Mouse (Mus musculus) v-Abl transformed pro-B cells (cell line): ENCODE measurements around the gene Atp2b2.

Experiments
- in situ Hi-C, 2 experiments: fragments of 400-800 bp; cut with MboI; formaldehyde crosslinking; loops; one replicate each; pipeline ENCODE4 v1.15.1; 2025; ENCODE audit not compliant: unreplicated experiment in 2 of 2

Gene Atp2b2

GRCm38 (mm10) chr6:113861938-113862337, 180.5 kb downstream of the Atp2b2 start:
- in situ Hi-C loops: no loop called here

GRCm38 (mm10) chr6:113861375-113861770, 181.0 kb downstream of the Atp2b2 start:
- in situ Hi-C loops: no loop called here

- in situ Hi-C loops: no loop called here
Measured at GRCm38 (mm10) chr6:113860735-113861374, 181.6 kb downstream of the Atp2b2 start.

GRCm38 (mm10) chr6:113860023-113860734, 182.2 kb downstream of the Atp2b2 start:
- in situ Hi-C loops: no loop called here

- in situ Hi-C loops: no loop called here
Measured at GRCm38 (mm10) chr6:113858317-113858716, 184.1 kb downstream of the Atp2b2 start.

GRCm38 (mm10) chr6:113857310-113857873, 185.0 kb downstream of the Atp2b2 start:
- in situ Hi-C loops: no loop called here

- in situ Hi-C loops: no loop called here
Measured at GRCm38 (mm10) chr6:113856790-113857189, 185.6 kb downstream of the Atp2b2 start.

GRCm38 (mm10) chr6:113856095-113856646, 186.2 kb downstream of the Atp2b2 start:
- in situ Hi-C loops: no loop called here

- in situ Hi-C loops: no loop called here
Measured at GRCm38 (mm10) chr6:113855581-113855980, 186.8 kb downstream of the Atp2b2 start.

GRCm38 (mm10) chr6:113852318-113852717, 190.1 kb downstream of the Atp2b2 start:
- in situ Hi-C loops: no loop called here

- in situ Hi-C loops: no loop called here
Measured at GRCm38 (mm10) chr6:113849819-113850218, 192.6 kb downstream of the Atp2b2 start.

GRCm38 (mm10) chr6:113848655-113849054, 193.8 kb downstream of the Atp2b2 start:
- in situ Hi-C loops: no loop called here

- in situ Hi-C loops: no loop called here
Measured at GRCm38 (mm10) chr6:113847092-113847491, 195.3 kb downstream of the Atp2b2 start.

- in situ Hi-C loops: no loop called here
Measured at GRCm38 (mm10) chr6:113843248-113843647, 199.2 kb downstream of the Atp2b2 start.

GRCm38 (mm10) chr6:113838493-113838892, 203.9 kb downstream of the Atp2b2 start:
- in situ Hi-C loops: loop anchor here (5.0 to 10.0 kb wide), 2 partner anchors 66 to 234 kb away; no protein-coding TSS in a partner anchor

- in situ Hi-C loops: loop anchor here (5.0 to 10.0 kb wide), 2 partner anchors 67 to 235 kb away; no protein-coding TSS in a partner anchor
Measured at GRCm38 (mm10) chr6:113837740-113838139, 204.7 kb downstream of the Atp2b2 start.

- in situ Hi-C loops: loop anchor here (5.0 to 10.0 kb wide), 2 partner anchors 68 to 236 kb away; no protein-coding TSS in a partner anchor
Measured at GRCm38 (mm10) chr6:113836545-113836944, 205.9 kb downstream of the Atp2b2 start.

- in situ Hi-C loops: loop anchor here (5.0 to 10.0 kb wide), 2 partner anchors 74 to 77 kb away; no protein-coding TSS in a partner anchor
Measured at GRCm38 (mm10) chr6:113830463-113830862, 211.9 kb downstream of the Atp2b2 start.

GRCm38 (mm10) chr6:113827309-113827708, 215.1 kb downstream of the Atp2b2 start:
- in situ Hi-C loops: no loop called here

GRCm38 (mm10) chr6:113822417-113822816, 220.0 kb downstream of the Atp2b2 start:
- in situ Hi-C loops: loop anchor here in 1 of 2 experiments (5.0 kb wide), 1 partner anchor 250 kb away; no protein-coding TSS in a partner anchor

GRCm38 (mm10) chr6:113816690-113817089, 225.7 kb downstream of the Atp2b2 start:
- in situ Hi-C loops: no loop called here
